Mouse (Mus musculus) embryonic facial prominence, embryonic 12.5 days (tissue): ENCODE data around the gene Afap1l2. TPM values are rescaled to one million over a fixed set of nuclear protein-coding genes. Genes with fewer than 3 reads are reported as not detected.

Source experiments
- ATAC-seq: fragments of 200-750 bp; cut with Nextera tagmentation; 2 replicates; pipeline ENCODE4 v1.8.0; 2017; ENCODE audit not compliant: insufficient number of reproducible peaks, insufficient read depth, low FRiP score, low TSS enrichment
- H3K27ac ChIP-seq: fragments of 300-500 bp; sonication (generic); 2 replicates; pipeline ENCODE4 v1.5.1; 2016; ENCODE audit warnings: mild to moderate bottlenecking
- H3K27me3 ChIP-seq: fragments of 300-500 bp; sonication (generic); 2 replicates; pipeline ENCODE4 v1.6.1; 2016; ENCODE audit warnings: mild to moderate bottlenecking, moderate library complexity
- H3K36me3 ChIP-seq: fragments of 300-500 bp; sonication (generic); 2 replicates; pipeline ENCODE4 v1.6.1; 2016; ENCODE audit warnings: mild to moderate bottlenecking
- H3K4me1 ChIP-seq: fragments of 300-500 bp; sonication (generic); 2 replicates; pipeline ENCODE4 v1.6.1; 2016
- H3K4me2 ChIP-seq: fragments of 300-500 bp; sonication (generic); replicated peaks from 2 replicates; pipeline ENCODE4 v1.6.1; 2016; ENCODE audit warnings: mild to moderate bottlenecking, moderate library complexity
- H3K4me3 ChIP-seq: fragments of 300-500 bp; sonication (generic); 2 replicates; pipeline ENCODE4 v1.5.1; 2016; ENCODE audit warnings: mild to moderate bottlenecking
- H3K9ac ChIP-seq: fragments of 300-500 bp; sonication (generic); 2 replicates; pipeline ENCODE4 v1.6.1; 2016; ENCODE audit warnings: mild to moderate bottlenecking, moderate library complexity
- H3K9me3 ChIP-seq: fragments of 300-500 bp; sonication (generic); 2 replicates; pipeline ENCODE4 v1.6.1; 2016; ENCODE audit warnings: mild to moderate bottlenecking, moderate library complexity
- WGBS: fragments of 180-500 bp; shearing (Covaris S2); methylation state at CpG from one replicate; pipeline ENCODE4 v1.1.7; 2016; 5-methylcytosine and 5-hydroxymethylcytosine counted together
- polyA plus RNA-seq: library from polyadenylated mRNA; unstranded; fragments of >200 nt; fragmentation: Nextera tagmentation; extraction: Ambion mirVana; gene quantifications from 2 replicates; pipeline ENCODE4 v1.2.1, GENCODE M21; 2016

The Afap1l2 gene
- polyA plus RNA-seq, 1 experiment from 2014 or later = 10.3 TPM

DNA sequence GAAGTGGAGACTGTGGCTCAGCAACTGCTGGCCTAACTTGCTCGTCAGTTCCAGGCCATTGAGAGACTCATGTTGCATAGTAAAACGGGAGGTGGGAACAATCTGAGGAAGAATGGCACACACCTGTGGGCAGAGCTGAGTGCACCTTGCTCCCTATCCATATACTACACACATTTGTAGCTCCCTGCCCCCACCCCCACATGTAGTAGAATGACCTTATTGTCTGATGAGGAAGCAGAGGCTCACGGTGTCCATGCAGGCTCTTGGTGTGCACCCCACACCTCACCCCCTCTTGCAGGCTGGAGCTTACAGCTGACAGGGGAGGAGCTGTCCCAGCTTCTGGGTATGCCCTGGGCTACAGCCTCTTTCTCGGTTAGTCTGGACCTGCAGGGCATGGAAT is 140.3 kb downstream of the Afap1l2 start:
- no peak overlapping the region for H3K27ac ChIP-seq
- peaks cover 16% of the 10 kb centered on the region for H3K27me3 ChIP-seq
- H3K9me3 ChIP-seq = no peaks in the 10 kb centered on the region
- H3K4me3 ChIP-seq = no peak overlapping the region
- ATAC-seq = no peak
- H3K9ac ChIP-seq = no peak overlapping the region
- no peak overlapping the region for H3K4me2 ChIP-seq
- H3K36me3 ChIP-seq = no peaks in the 10 kb centered on the region
- no peaks in the 10 kb centered on the region for H3K4me1 ChIP-seq
- WGBS = 62% methylated on average over 4 of the region's 4 CpGs

Other genes with a start within 250 kb of the Afap1l2 start
- 23.9 TPM in 2 replicates for gene Ccdc186, start 186.0 kb downstream of the Afap1l2 start, polyA plus RNA-seq
- 1.6 and 2.0 TPM in 2 replicates for gene Tdrd1, start 182.0 kb downstream of the Afap1l2 start, polyA plus RNA-seq
- gene Vwa2, start 134.0 kb downstream of the Afap1l2 start, polyA plus RNA-seq = 6.1 and 6.7 TPM in 2 replicates